Mouse (Mus musculus) bone marrow, adult 2 months (tissue): ENCODE measurements at regions not wholly inside any gene's neighbourhood (a gene's known extent, or its start where the extent isn't known, plus 50 kb on each side); places are given as distances from the start of the nearest gene placed in this dataset.

ENCODE experiments used
- CTCF ChIP-seq: fragments of 200-500 bp; IDR thresholded peaks from 2 replicates; pipeline ENCODE4 v1.5.1; 2011; ENCODE audit warnings: low read length, control low read depth; ENCODE audit not compliant: control insufficient read depth, insufficient read depth
- POLR2A ChIP-seq: fragments of 200-500 bp; IDR thresholded peaks from 2 replicates; pipeline ENCODE4 v1.6.1; 2011; ENCODE audit warnings: low read depth, mild to moderate bottlenecking, control low read depth, low read length, borderline replicate concordance; ENCODE audit not compliant: control insufficient read depth

DNA sequence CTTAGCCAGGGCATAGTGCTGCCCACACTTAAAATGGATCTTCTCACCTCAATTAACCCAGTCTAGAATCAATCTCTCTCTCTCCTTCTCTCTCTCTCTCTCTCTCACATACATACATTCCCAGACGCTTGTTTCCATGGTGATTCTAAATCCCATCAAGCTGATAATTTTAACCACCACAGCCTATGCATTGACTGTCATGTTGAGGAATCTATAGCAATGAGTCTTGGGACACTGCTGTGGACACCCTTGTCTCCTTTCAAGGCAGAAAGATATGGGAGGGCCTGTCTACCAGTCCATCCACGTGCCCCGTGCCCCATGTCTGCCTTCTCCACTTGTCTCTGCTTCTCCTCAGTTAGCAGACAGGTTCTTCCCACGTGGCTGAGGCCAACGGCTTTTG, 228.0 kb upstream of the Cdh13 start:
- TF ChIP-seq CTCF (no peak), POLR2A (no peak)
